Mouse (Mus musculus): ENCODE results near the gene Phox2b. TPM values are rescaled to one million over a fixed set of nuclear protein-coding genes. Genes with fewer than 3 reads are reported as not detected.

Gene Phox2b
- not detected in 2 replicates for polyA plus RNA-seq (2011; ENCODE audit: insufficient read depth, insufficient read length, low read depth, missing spikeins)

DNA sequence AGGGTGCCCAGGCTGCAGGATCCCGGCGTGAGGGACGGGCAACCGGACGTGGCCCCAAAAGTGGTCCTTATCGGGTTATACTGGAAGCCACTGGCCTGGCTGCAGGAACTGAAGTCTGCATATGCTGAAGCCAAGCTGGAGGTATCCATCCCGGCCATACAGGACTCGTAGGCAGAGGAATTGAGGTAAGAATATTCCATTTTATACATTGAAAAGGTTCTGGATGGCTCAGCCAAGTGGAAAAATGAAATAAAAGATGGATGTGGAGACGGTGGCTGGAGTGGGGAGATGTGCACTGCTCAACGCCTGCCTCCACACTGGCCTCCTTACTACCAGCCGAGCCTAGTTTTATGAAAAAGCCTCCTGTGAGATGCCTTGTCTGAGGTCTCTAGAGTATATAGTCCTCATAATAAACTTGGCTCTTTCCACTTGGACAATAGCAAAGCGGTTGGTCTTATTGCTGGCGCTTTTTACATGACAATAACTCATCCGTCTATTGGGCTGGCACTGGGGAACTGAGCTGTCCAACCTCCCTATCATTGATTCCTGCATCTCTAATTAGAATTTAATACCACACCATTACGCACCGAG, at the start of gene Phox2b:
Phox2b (minus strand) TSS at position 569 of the 591 bp plus-strand sequence.
- no peaks in the 10 kb centered on the region for H3K36me3 ChIP-seq (ENCODE audit: control insufficient read depth, insufficient read depth, low read length, poor library complexity, severe bottlenecking)
- H3K9ac ChIP-seq (ENCODE audit: low read depth, poor library complexity, severe bottlenecking): no peak within 1 kb of the TSS
- no peaks in the 10 kb centered on the region for H3K4me1 ChIP-seq (ENCODE audit: control insufficient read depth, insufficient read depth, low read length)
- H3K4me3 ChIP-seq (ENCODE audit: low read depth, low read length): 0 out of 2 replicates have a peak within 1 kb of the TSS, but pooled peaks have one; percentile 18
- no peak within 1 kb of the TSS for H3K27ac ChIP-seq (ENCODE audit: insufficient read depth, low read length)
- no peaks in the 10 kb centered on the region for H3K9me3 ChIP-seq (replicated peaks; ENCODE audit: control insufficient read depth, insufficient read depth, low read length, poor library complexity, severe bottlenecking)
- TF ChIP-seq POLR2A (IDR thresholded peaks at IDR 0.05; ENCODE audit: insufficient read depth, low read length) (no peak), CTCF (IDR thresholded peaks at IDR 0.05; ENCODE audit: low read depth, low read length) (no peak), EP300 (IDR thresholded peaks at IDR 0.05; ENCODE audit: insufficient read depth, low read depth, low read length) (no peak)
- H3K27me3 ChIP-seq (ENCODE audit: control insufficient read depth, insufficient read depth, low read length, poor library complexity, severe bottlenecking): peaks cover 44% of the 10 kb centered on the region

DNA sequence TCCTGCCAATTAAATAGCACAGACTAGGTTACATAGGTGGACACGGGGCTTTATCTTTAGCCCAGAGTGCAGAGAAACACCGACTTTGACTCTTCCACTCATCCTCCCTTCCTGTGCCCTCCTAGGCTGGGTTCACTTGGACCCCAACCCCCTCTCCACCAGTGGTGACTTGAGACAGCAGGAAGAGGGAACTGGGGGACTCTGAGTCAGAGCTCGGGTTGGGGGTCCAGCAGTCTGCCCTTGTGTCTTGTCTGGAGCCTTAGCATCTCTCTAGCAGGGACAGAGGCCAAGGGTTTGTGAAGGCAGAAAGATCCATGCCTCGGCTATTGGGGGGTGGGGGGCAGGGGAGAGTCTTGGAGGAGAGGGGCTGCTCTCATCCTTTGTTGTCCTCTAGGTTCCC, 43.5 kb upstream of the Phox2b start:
- no peaks in the 10 kb centered on the region for H3K9me3 ChIP-seq (replicated peaks; ENCODE audit: control insufficient read depth, insufficient read depth, low read length, poor library complexity, severe bottlenecking)
- H3K27me3 ChIP-seq (ENCODE audit: control insufficient read depth, insufficient read depth, low read length, poor library complexity, severe bottlenecking): no peaks in the 10 kb centered on the region
- no peaks in the 10 kb centered on the region for H3K36me3 ChIP-seq (ENCODE audit: control insufficient read depth, insufficient read depth, low read length, poor library complexity, severe bottlenecking)
- H3K4me1 ChIP-seq (ENCODE audit: control insufficient read depth, insufficient read depth, low read length): no peaks in the 10 kb centered on the region
- H3K27ac ChIP-seq (ENCODE audit: insufficient read depth, low read length): no peak overlapping the region
- TF ChIP-seq EP300 (IDR thresholded peaks at IDR 0.05; ENCODE audit: insufficient read depth, low read depth, low read length) (no peak), CTCF (IDR thresholded peaks at IDR 0.05; ENCODE audit: low read depth, low read length) (no peak), POLR2A (IDR thresholded peaks at IDR 0.05; ENCODE audit: insufficient read depth, low read length) (no peak)
- no peak overlapping the region for H3K4me3 ChIP-seq (ENCODE audit: low read depth, low read length)
- H3K9ac ChIP-seq (ENCODE audit: low read depth, poor library complexity, severe bottlenecking): no peak overlapping the region

DNA sequence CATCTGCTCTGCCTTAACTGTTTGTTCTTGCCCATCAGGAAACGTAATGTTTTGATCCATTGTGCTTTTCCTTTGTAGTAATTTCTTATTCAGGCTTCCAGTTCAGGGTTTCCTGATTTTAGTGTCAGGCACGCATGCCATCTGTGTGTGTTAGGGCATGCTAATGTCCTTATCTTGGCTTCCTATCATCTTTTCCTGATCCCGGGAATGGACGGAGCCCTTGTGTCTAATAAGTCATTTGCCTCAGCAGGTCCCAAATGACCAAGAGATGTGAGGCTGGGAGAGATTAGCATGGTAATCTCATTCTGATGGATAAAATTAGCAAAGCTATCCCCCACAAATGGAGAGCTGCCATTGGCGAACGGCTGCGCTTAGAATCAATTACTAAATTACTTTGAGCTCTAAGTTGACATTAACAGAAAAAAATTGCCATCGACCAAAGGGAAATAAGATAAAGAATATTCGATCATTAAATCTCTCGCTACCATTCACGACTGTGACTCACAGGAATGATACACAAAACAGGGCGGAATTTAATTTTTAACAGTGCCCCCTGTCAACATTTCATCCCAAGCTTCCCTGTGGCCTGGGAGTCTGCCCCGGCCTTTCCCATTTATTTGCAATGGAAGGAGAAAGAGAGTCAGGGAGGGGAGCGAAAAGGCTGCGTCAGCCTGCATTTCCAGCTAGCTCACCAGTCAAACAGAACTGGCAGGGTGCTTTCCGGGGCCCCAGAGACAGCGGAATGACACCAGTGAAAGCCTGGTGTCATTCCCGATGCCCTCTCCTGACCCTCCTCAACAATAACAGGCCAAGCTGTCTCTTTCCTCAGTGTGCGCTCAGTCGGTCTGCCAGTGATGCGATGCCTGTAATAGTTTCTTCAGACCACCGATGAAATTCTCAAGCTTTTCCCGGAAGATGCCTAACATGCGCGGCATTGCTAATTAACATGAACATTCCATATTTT, 40.2 kb upstream of the Phox2b start:
- H3K27me3 ChIP-seq (ENCODE audit: control insufficient read depth, insufficient read depth, low read length, poor library complexity, severe bottlenecking): no peaks in the 10 kb centered on the region
- H3K4me3 ChIP-seq (ENCODE audit: low read depth, low read length): no peak overlapping the region
- no peaks in the 10 kb centered on the region for H3K4me1 ChIP-seq (ENCODE audit: control insufficient read depth, insufficient read depth, low read length)
- peak overlapping the region; percentile 51; the same call in 1 of the 2 replicates for H3K27ac ChIP-seq (ENCODE audit: insufficient read depth, low read length)
- no peak overlapping the region for H3K9ac ChIP-seq (ENCODE audit: low read depth, poor library complexity, severe bottlenecking)
- H3K9me3 ChIP-seq (replicated peaks; ENCODE audit: control insufficient read depth, insufficient read depth, low read length, poor library complexity, severe bottlenecking): no peaks in the 10 kb centered on the region
- no peaks in the 10 kb centered on the region for H3K36me3 ChIP-seq (ENCODE audit: control insufficient read depth, insufficient read depth, low read length, poor library complexity, severe bottlenecking)
- no peak for TF ChIP-seq EP300 (IDR thresholded peaks at IDR 0.05; ENCODE audit: insufficient read depth, low read depth, low read length)
- TF ChIP-seq CTCF (IDR thresholded peaks at IDR 0.05; ENCODE audit: low read depth, low read length): no peak
- no peak for TF ChIP-seq POLR2A (IDR thresholded peaks at IDR 0.05; ENCODE audit: insufficient read depth, low read length)

DNA sequence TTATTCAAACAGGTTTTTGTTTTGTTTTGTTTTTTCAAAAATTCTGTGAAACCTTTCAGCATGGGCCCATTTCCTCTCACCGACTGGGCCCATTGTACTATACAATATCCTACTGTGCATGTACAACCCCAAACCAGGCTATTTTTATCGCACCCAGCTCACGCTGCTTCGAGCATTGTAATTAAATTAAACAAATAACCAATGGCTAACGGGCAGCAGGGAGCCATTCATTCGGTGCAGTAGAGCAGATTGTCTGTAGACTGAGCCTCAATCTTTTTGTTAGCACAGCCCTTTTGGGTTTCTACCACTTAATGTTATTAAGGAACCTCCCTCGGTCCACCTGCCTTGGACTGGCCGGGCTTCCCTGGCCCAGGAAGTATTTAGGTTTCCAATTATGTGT, 39.5 kb upstream of the Phox2b start:
- no peak overlapping the region for H3K4me3 ChIP-seq (ENCODE audit: low read depth, low read length)
- H3K9me3 ChIP-seq (replicated peaks; ENCODE audit: control insufficient read depth, insufficient read depth, low read length, poor library complexity, severe bottlenecking): no peaks in the 10 kb centered on the region; the same call in 1 of the 2 replicates
- H3K4me1 ChIP-seq (ENCODE audit: control insufficient read depth, insufficient read depth, low read length): no peaks in the 10 kb centered on the region
- H3K27me3 ChIP-seq (ENCODE audit: control insufficient read depth, insufficient read depth, low read length, poor library complexity, severe bottlenecking): no peaks in the 10 kb centered on the region
- peak overlapping the region; percentile 51; the same call in 1 of the 2 replicates for H3K27ac ChIP-seq (ENCODE audit: insufficient read depth, low read length)
- no peak overlapping the region for H3K9ac ChIP-seq (ENCODE audit: low read depth, poor library complexity, severe bottlenecking)
- no peak for TF ChIP-seq POLR2A (IDR thresholded peaks at IDR 0.05; ENCODE audit: insufficient read depth, low read length)
- TF ChIP-seq CTCF (IDR thresholded peaks at IDR 0.05; ENCODE audit: low read depth, low read length): no peak
- TF ChIP-seq EP300 (IDR thresholded peaks at IDR 0.05; ENCODE audit: insufficient read depth, low read depth, low read length): no peak
- no peaks in the 10 kb centered on the region for H3K36me3 ChIP-seq (ENCODE audit: control insufficient read depth, insufficient read depth, low read length, poor library complexity, severe bottlenecking)

DNA sequence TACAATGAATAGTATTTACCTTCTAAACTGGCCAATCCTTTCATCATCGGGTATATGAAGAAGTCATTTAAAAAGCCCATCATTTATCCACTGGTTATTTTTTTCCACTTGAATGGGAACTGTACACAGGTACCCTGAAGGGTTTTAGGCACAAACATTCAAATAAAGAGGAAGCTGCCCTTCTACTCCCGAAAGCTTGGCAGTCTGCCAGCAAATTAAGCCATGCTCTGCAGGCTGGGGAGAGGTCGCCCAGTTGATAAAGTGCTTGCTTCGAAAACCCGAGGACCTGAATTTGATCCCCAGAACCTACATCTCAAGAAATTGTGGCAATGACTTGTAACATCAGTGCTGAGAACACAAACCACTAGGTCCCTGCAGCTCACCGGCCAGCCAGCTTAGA, 35.6 kb upstream of the Phox2b start:
- H3K9ac ChIP-seq (ENCODE audit: low read depth, poor library complexity, severe bottlenecking): no peak overlapping the region
- H3K27ac ChIP-seq (ENCODE audit: insufficient read depth, low read length): no peak overlapping the region
- no peaks in the 10 kb centered on the region; the same call in 1 of the 2 replicates for H3K9me3 ChIP-seq (replicated peaks; ENCODE audit: control insufficient read depth, insufficient read depth, low read length, poor library complexity, severe bottlenecking)
- no peaks in the 10 kb centered on the region for H3K27me3 ChIP-seq (ENCODE audit: control insufficient read depth, insufficient read depth, low read length, poor library complexity, severe bottlenecking)
- no peaks in the 10 kb centered on the region for H3K4me1 ChIP-seq (ENCODE audit: control insufficient read depth, insufficient read depth, low read length)
- H3K4me3 ChIP-seq (ENCODE audit: low read depth, low read length): no peak overlapping the region
- TF ChIP-seq EP300 (IDR thresholded peaks at IDR 0.05; ENCODE audit: insufficient read depth, low read depth, low read length) (no peak), POLR2A (IDR thresholded peaks at IDR 0.05; ENCODE audit: insufficient read depth, low read length) (no peak), CTCF (IDR thresholded peaks at IDR 0.05; ENCODE audit: low read depth, low read length) (no peak)
- H3K36me3 ChIP-seq (ENCODE audit: control insufficient read depth, insufficient read depth, low read length, poor library complexity, severe bottlenecking): no peaks in the 10 kb centered on the region

Measured in ES-Bruce4 (cell line).